8 mouse cellular contexts compared by ENCODE assay signal in the genomic region with DNA sequence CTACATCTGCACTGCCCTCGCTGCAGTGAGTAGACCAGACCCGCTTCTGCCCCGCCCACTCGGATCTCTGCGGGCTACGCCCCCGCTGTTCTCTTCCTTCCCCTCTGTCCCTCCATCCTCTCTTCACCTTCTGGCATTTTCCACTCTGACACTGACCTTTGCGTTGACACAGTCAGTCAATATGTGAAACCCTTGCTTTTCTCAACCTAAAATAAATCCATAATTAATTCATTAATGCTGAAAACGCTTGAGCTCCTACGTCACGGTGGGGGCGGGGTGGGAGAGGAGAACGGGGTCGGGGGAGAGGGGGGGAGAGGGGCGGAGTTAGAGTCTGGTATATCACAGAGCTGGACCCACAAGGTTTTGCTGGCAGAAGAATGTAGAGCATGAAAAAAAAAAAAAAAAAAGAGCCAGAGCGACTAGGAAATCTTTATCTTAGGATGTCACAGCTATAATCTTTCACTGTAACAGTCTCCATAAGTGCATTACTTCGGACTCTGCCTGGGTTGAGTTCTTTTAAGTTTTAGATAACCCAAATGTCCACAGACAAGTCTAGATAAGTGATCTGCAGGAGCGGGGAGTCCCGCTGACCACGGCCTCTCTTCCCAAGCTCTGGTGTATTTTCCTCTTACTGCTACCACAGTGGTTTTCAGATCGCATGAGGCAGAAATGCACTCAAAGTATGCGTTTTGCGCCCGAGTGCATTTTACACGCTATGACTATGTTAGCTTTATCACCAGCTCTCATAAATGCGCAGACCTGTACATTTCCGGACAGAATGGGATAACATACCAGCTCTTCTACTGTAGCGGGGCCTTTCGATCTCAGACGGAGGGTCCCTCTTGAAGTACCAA. TPM values are rescaled to one million over a fixed set of nuclear protein-coding genes. Genes with fewer than 3 reads are reported as not detected.
DNase-seq lines count a peak whose midpoint lies in the region; ATAC-seq and TF ChIP-seq lines count a peak whose summit lies in the region.

No protein-coding gene starts in this region.

- H3K9ac ChIP-seq in kidney, postnatal 0 days (ENCODE audit: low read depth, low read length): peak overlapping the region; percentile 10; the same call in 1 of the 2 replicates
- H3K9ac ChIP-seq in forebrain, embryonic 15.5 days (replicated peaks): peak overlapping the region; percentile 41
- no peak overlapping the region for H3K9ac ChIP-seq in liver, embryonic 14.5 days (replicated peaks)
- H3K9ac ChIP-seq in stomach, embryonic 15.5 days: no peak overlapping the region

- 21% methylated on average over 30 of the region's 30 CpGs for WGBS in kidney, postnatal 0 days
- 25% methylated on average over 30 of the region's 30 CpGs for WGBS in forebrain, embryonic 15.5 days
- WGBS in liver, embryonic 14.5 days (ENCODE audit: insufficient replicate concordance): 19% methylated on average over 30 of the region's 30 CpGs
- 22% methylated on average over 30 of the region's 30 CpGs for WGBS in stomach, embryonic 15.5 days

- H3K4me2 ChIP-seq in kidney, postnatal 0 days (ENCODE audit: low read length): peak overlapping the region; percentile 51
- peak overlapping the region; percentile 91 for H3K4me2 ChIP-seq in forebrain, embryonic 15.5 days (replicated peaks)
- peak overlapping the region; percentile 38 for H3K4me2 ChIP-seq in liver, embryonic 14.5 days (ENCODE audit: low read depth)
- H3K4me2 ChIP-seq in stomach, embryonic 15.5 days: peak overlapping the region; percentile 70

- no peak for TF ChIP-seq POLR2A in bone marrow macrophage, adult 2 months (IDR thresholded peaks at IDR 0.05; ENCODE audit: borderline replicate concordance, low read depth, low read length)

- no peaks in the 10 kb centered on the region for H3K36me3 ChIP-seq in kidney, postnatal 0 days (ENCODE audit: insufficient read depth, low read length)
- H3K36me3 ChIP-seq in forebrain, embryonic 15.5 days: no peaks in the 10 kb centered on the region
- H3K36me3 ChIP-seq in liver, embryonic 14.5 days (replicated peaks; ENCODE audit: control insufficient read depth, insufficient read depth, low read depth): no peaks in the 10 kb centered on the region
- H3K36me3 ChIP-seq in stomach, embryonic 15.5 days: no peaks in the 10 kb centered on the region

- intact Hi-C loops in left cerebral cortex, postnatal 14 days (cut with DNase I): loop anchor here (5.0 kb wide), 1 partner anchor 85 kb away; no protein-coding TSS in a partner anchor

- peak; percentile 58 for ATAC-seq in kidney, postnatal 0 days (replicated peaks; ENCODE audit: low FRiP score, low read depth)
- peak; percentile 59 for ATAC-seq in forebrain, embryonic 15.5 days (replicated peaks)
- ATAC-seq in liver, embryonic 14.5 days (ENCODE audit: insufficient read depth): no peak
- peak; percentile 52 for ATAC-seq in stomach, embryonic 15.5 days (ENCODE audit: insufficient read depth, low FRiP score, low read depth)

- H3K27ac ChIP-seq in kidney, postnatal 0 days: no peak overlapping the region
- H3K27ac ChIP-seq in bone marrow macrophage, adult 2 months (ENCODE audit: insufficient read depth, low read depth, low read length): 0 out of 2 replicates have a peak overlapping the region, but pooled peaks have one; percentile 25
- H3K27ac ChIP-seq in forebrain, embryonic 15.5 days (replicated peaks): no peak overlapping the region
- H3K27ac ChIP-seq in liver, embryonic 14.5 days: no peak overlapping the region
- H3K27ac ChIP-seq in stomach, embryonic 15.5 days: no peak overlapping the region

- peak; percentile 59 for DNase-seq in kidney, postnatal 0 days (ENCODE audit: low spot score)
- DNase-seq in kidney, adult 9 months: no peak
- no peak for DNase-seq in liver, embryonic 14.5 days (ENCODE audit: low read depth in 3 of 3, low spot score in 3 of 3)
- DNase-seq in gastrocnemius, postnatal 10 days: no peak
- DNase-seq in left cerebral cortex, postnatal 14 days (ENCODE audit: low spot score in 2 of 2): no peak

- TF ChIP-seq CTCF in kidney, postnatal 0 days (IDR thresholded peaks at IDR 0.05; ENCODE audit: low read depth): no peak
- no peak for TF ChIP-seq CTCF in bone marrow macrophage, adult 2 months (IDR thresholded peaks at IDR 0.05; ENCODE audit: low read depth, low read length)
- no peak for TF ChIP-seq CTCF in liver, embryonic 14.5 days (IDR thresholded peaks at IDR 0.05; ENCODE audit: low read depth)

- H3K9me3 ChIP-seq in kidney, postnatal 0 days (replicated peaks; ENCODE audit: low read length): no peaks in the 10 kb centered on the region
- no peaks in the 10 kb centered on the region for H3K9me3 ChIP-seq in forebrain, embryonic 15.5 days
- no peaks in the 10 kb centered on the region for H3K9me3 ChIP-seq in liver, embryonic 14.5 days (ENCODE audit: control insufficient read depth, low read length)
- no peaks in the 10 kb centered on the region for H3K9me3 ChIP-seq in stomach, embryonic 15.5 days

- peaks cover 10% of the 10 kb centered on the region for H3K4me1 ChIP-seq in kidney, postnatal 0 days (replicated peaks; ENCODE audit: insufficient read depth, low read length)
- peaks cover 28% of the 10 kb centered on the region for H3K4me1 ChIP-seq in bone marrow macrophage, adult 2 months (ENCODE audit: control insufficient read depth, insufficient read depth, low read length)
- peaks cover 24% of the 10 kb centered on the region for H3K4me1 ChIP-seq in forebrain, embryonic 15.5 days
- H3K4me1 ChIP-seq in liver, embryonic 14.5 days (replicated peaks; ENCODE audit: control insufficient read depth in 2 of 2, insufficient read depth in 2 of 2, low read length in 1 of 2): peaks cover 0 to 9% of the 10 kb centered on the region in 2 experiments; a peak in 2 of 4 replicates
- H3K4me1 ChIP-seq in stomach, embryonic 15.5 days: peaks cover 25% of the 10 kb centered on the region

- no peak for TF ChIP-seq EP300 in liver, embryonic 14.5 days (IDR thresholded peaks at IDR 0.05; ENCODE audit: low read depth)

- H3K4me3 ChIP-seq in kidney, postnatal 0 days (replicated peaks; ENCODE audit: low read depth, low read length): peak overlapping the region; percentile 30
- peak overlapping the region; percentile 4; the same call in 1 of the 2 replicates for H3K4me3 ChIP-seq in bone marrow macrophage, adult 2 months (ENCODE audit: insufficient read depth, low read length)
- H3K4me3 ChIP-seq in forebrain, embryonic 15.5 days: peak overlapping the region; percentile 44
- H3K4me3 ChIP-seq in liver, embryonic 14.5 days (ENCODE audit: insufficient read depth in 1 of 2, low read depth in 2 of 2, low read length in 2 of 2): no peak overlapping the region
- H3K4me3 ChIP-seq in stomach, embryonic 15.5 days (replicated peaks): peak overlapping the region; percentile 29

- no peaks in the 10 kb centered on the region for H3K27me3 ChIP-seq in kidney, postnatal 0 days (ENCODE audit: insufficient read depth, low read length)
- 0 out of 2 replicates have a peak, but pooled peaks cover 11% of the 10 kb centered on the region for H3K27me3 ChIP-seq in forebrain, embryonic 15.5 days
- peaks cover 29% of the 10 kb centered on the region for H3K27me3 ChIP-seq in liver, embryonic 14.5 days (ENCODE audit: control insufficient read depth, insufficient read depth, low read length)
- H3K27me3 ChIP-seq in stomach, embryonic 15.5 days (replicated peaks): peaks cover 4% of the 10 kb centered on the region; the same call in 1 of the 2 replicates

RNA-seq across cellular contexts. Expression of a gene that starts 58.7 kb away (rescaled TPM):
- 74.1 and 84.5 TPM in 2 replicates for polyA plus RNA-seq in kidney, postnatal 0 days (2015; fragmentation: Nextera tagmentation; extraction: Ambion mirVana)
- 1.2 TPM in 1 of 2 replicates, not detected in the other for polyA plus RNA-seq in bone marrow macrophage, adult 2 months (2012; ENCODE audit: insufficient read depth, insufficient read length, missing spikeins)
- 1.9 and 2.7 TPM in 2 replicates for polyA plus RNA-seq in forebrain, embryonic 15.5 days (2015; fragmentation: Nextera tagmentation; extraction: Ambion mirVana)
- 5.1 and 7.7 TPM in 2 replicates for polyA plus RNA-seq in liver, embryonic 14.5 days (2012; rRNA removed)
- 16.9 and 17.8 TPM in 2 replicates for polyA plus RNA-seq in liver, embryonic 14.5 days (2014; fragmentation: Nextera tagmentation; extraction: Ambion mirVana)
- polyA plus RNA-seq in stomach, embryonic 15.5 days (2015; fragmentation: Nextera tagmentation; extraction: Ambion mirVana): 57.5 and 78.6 TPM in 2 replicates
- 1 to 10 TPM in 1 of 2 experiments, under 1 TPM in 1; 0.96 to 1.4 TPM for total RNA-seq in gastrocnemius, postnatal 10 days (2021)
- total RNA-seq in left cerebral cortex, postnatal 14 days (2021): 1 to 10 TPM; 3.1 to 4.1 TPM

Comparison
In these comparisons a context has a peak if more than half of its experiments do, and no peak if none do; other contexts are left out.
1. H3K4me2 ChIP-seq: peak in every context shown above with its lines; median percentile 91 in forebrain, embryonic 15.5 days; 70 in stomach, embryonic 15.5 days; 51 in kidney, postnatal 0 days; 38 in liver, embryonic 14.5 days.
2. H3K4me3 ChIP-seq: peak in kidney, postnatal 0 days (single experiment), bone marrow macrophage, adult 2 months (single experiment), forebrain, embryonic 15.5 days (single experiment) and stomach, embryonic 15.5 days (single experiment); none in liver, embryonic 14.5 days (0 of 2).
3. H3K9ac ChIP-seq: peak in kidney, postnatal 0 days (single experiment) and forebrain, embryonic 15.5 days (single experiment); none in liver, embryonic 14.5 days (single experiment) and stomach, embryonic 15.5 days (single experiment).